Mouse (Mus musculus) midbrain, embryonic 15.5 days (tissue): ENCODE results near the gene Arhgef40. TPM values are rescaled to one million over a fixed set of nuclear protein-coding genes. Genes with fewer than 3 reads are reported as not detected.

Experiments
- ATAC-seq: fragments of 200-750 bp; cut with Nextera tagmentation; replicated peaks from 2 replicates; pipeline ENCODE4 v1.8.0; 2017; ENCODE audit warnings: moderate TSS enrichment
- H3K27ac ChIP-seq: fragments of 300-500 bp; sonication (generic); 2 replicates; pipeline ENCODE4 v1.5.1; 2015; ENCODE audit warnings: mild to moderate bottlenecking, inconsistent platforms
- H3K27me3 ChIP-seq: fragments of 300-500 bp; sonication (generic); replicated peaks from 2 replicates; pipeline ENCODE4 v1.6.1; 2015; ENCODE audit warnings: inconsistent platforms
- H3K36me3 ChIP-seq: fragments of 300-500 bp; sonication (generic); replicated peaks from 2 replicates; pipeline ENCODE4 v1.6.1; 2015; ENCODE audit warnings: inconsistent platforms
- H3K4me1 ChIP-seq: fragments of 300-500 bp; sonication (generic); 2 replicates; pipeline ENCODE4 v1.6.1; 2015; ENCODE audit warnings: inconsistent platforms
- H3K4me2 ChIP-seq: fragments of 300-500 bp; sonication (generic); 2 replicates; pipeline ENCODE4 v1.6.1; 2015; ENCODE audit warnings: inconsistent platforms, mild to moderate bottlenecking, moderate library complexity
- H3K4me3 ChIP-seq: fragments of 300-500 bp; sonication (generic); 2 replicates; pipeline ENCODE4 v1.5.1; 2015; ENCODE audit warnings: mild to moderate bottlenecking, inconsistent platforms
- H3K9ac ChIP-seq: fragments of 300-500 bp; sonication (generic); 2 replicates; pipeline ENCODE4 v1.6.1; 2015; ENCODE audit warnings: mild to moderate bottlenecking, inconsistent platforms
- H3K9me3 ChIP-seq: fragments of 300-500 bp; sonication (generic); 2 replicates; pipeline ENCODE4 v1.6.1; 2016; ENCODE audit warnings: inconsistent platforms
- WGBS: fragments of 180-500 bp; shearing (Covaris S2); methylation state at CpG from one replicate; pipeline ENCODE4 v1.1.7; 2015; ENCODE audit warnings: mixed read lengths; 5-methylcytosine and 5-hydroxymethylcytosine counted together
- polyA plus RNA-seq: library from polyadenylated mRNA; unstranded; fragments of >200 nt; fragmentation: Nextera tagmentation; extraction: Ambion mirVana; gene quantifications from 2 replicates; pipeline ENCODE4 v1.2.1, GENCODE M21; 2015

The Arhgef40 gene
- 89.2 and 90.9 TPM in 2 replicates for polyA plus RNA-seq

DNA sequence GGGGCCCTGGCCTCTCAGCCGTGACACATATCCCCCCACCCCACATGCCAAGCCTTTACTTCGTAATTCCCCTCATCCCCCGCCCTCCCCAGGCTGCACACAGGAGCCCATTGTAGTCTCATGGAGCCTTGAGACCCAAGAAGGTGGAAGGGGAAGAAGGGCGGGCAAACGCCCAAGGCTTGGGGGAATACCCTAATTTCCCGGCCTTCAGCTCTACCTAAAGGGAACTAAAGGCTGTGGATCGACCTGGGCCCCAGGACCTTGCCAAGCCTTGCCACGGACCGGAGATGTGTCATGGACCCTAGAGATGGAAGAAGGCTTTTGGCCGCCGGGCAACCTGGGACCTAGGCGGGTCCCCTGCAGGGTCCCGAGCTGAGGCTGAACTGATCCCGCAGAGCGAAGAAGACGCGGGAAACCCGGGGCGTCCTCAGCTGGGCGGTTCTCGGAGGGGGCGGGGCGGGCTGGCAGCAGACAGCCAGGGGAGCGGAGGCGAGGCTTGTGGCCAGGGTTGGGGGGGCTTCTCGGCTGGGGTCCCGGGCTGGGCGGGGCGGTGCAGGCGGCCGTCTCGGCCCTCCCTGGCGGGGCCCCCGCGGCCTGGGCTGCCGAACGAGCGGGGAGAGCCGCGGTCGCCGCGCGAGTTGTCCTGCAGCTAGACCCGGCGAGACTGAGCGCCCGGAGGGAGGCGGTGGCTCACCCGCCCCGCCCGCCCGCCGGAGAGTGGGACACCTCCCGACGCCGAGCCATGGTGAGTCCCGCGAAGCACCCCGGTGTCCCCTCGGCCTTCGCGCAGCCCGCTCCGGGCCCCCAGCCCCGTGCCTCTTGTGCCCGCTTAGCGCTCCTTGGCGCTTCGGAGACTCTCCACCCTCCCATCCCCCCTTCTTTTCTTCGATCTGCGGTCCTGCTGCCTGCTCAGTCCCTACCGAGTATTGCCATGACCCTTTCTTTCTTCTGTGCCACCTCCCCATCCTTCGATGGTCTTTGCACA is at the start of gene Arhgef40:
TSS of gene Arhgef40 (plus strand) at position 473 of the 985 bp plus-strand sequence.
- WGBS: under 1% methylated on average over 50 of the region's 74 CpGs
- Histone ChIP-seq H3K27me3 (no peaks in the 10 kb centered on the region), H3K4me3 (peak within 1 kb of the TSS; percentile 77), H3K9me3 (no peaks in the 10 kb centered on the region), H3K27ac (peak within 1 kb of the TSS; percentile 92), H3K4me2 (peak within 1 kb of the TSS; percentile 83), H3K4me1 (peaks cover 43% of the 10 kb centered on the region), H3K36me3 (peaks cover 11% of the 10 kb centered on the region; the same call in 1 of the 2 replicates), H3K9ac (peak within 1 kb of the TSS; percentile 95)
- ATAC-seq: peak; percentile 92

DNA sequence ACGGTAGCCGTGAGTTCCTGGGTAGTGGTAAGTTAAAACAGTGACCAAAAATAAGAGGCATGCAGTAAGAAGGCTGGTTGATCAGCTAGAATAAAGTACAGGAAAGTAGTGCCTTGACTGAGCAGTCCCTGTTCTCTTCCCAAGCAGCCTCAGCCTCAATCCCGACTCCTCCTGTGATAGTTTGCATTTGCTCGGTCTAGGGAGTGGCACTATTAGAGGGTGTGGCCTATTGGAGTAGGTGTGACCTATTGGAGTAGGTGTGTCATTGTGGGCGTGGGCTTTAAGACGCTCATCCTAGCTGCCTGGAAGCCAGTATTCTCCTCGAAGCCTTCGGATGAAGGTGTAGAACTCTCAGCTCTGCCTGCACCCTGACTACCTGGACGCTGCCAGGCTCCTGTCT is 45.5 kb upstream of the Arhgef40 start:
- no peaks in the 10 kb centered on the region for H3K27me3 ChIP-seq
- H3K9me3 ChIP-seq: no peaks in the 10 kb centered on the region; the same call in 1 of the 2 replicates
- H3K27ac ChIP-seq: no peak overlapping the region
- WGBS: 89% methylated on average over 9 of the region's 9 CpGs
- no peaks in the 10 kb centered on the region for H3K36me3 ChIP-seq
- no peak overlapping the region for H3K4me3 ChIP-seq
- H3K9ac ChIP-seq: no peak overlapping the region
- no peak overlapping the region for H3K4me2 ChIP-seq
- ATAC-seq: no peak
- H3K4me1 ChIP-seq: no peaks in the 10 kb centered on the region

DNA sequence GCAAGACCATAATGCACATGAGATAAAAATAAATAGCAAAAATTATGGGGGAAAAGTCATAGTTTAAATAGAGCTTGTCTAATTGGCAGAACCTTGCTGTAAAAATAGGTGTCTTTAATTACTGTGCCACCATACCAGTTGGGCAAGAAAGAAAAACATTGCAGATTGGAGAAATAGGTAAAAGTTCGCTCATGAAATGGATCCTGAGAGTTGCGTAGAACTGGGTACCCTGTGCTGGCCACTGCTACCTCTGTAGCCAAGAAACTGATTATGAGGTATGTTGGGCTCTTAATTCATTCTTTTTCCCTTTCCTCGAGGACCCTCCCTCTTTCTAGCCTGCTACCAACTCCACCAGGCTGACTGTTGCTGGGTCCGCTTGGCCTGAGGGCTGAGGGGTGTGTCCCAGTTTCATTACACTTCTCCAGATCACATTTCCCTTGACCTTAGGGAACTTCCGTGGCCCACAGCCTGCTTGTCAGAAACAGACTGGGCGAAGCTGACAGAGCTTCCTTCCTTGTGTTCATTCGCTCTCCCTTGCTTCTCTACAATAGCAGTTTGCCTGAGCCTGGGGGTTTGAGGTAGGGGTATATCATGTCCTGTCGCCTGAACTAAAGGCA is 43.5 kb upstream of the Arhgef40 start:
- no peaks in the 10 kb centered on the region for H3K27me3 ChIP-seq
- no peak overlapping the region for H3K4me2 ChIP-seq
- WGBS: 44% methylated on average over 8 of the region's 8 CpGs
- no peak for ATAC-seq
- H3K4me1 ChIP-seq: no peaks in the 10 kb centered on the region
- no peak overlapping the region for H3K9ac ChIP-seq
- H3K4me3 ChIP-seq: no peak overlapping the region
- H3K36me3 ChIP-seq: no peaks in the 10 kb centered on the region
- H3K9me3 ChIP-seq: no peaks in the 10 kb centered on the region
- no peak overlapping the region for H3K27ac ChIP-seq

DNA sequence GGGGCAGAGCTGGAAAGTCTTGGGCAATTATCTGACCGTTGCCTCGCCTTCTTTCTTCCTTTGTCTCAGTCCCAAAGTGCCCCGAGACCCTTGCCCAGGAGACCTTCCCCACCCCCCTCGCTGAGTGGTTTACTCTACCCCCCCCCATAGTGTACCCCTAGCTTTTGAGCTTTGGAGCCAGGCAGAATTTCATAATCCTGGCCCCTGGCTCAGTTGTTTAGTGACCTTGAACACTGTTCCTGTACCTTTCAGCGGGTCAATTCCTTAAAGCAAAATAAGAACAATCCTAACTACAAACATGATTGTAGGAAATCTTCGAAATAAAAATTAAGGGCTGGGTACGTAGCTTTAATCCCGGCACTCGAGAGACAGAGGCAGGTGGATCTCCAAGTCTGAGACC is 42.9 kb upstream of the Arhgef40 start:
- no peak overlapping the region for H3K9ac ChIP-seq
- 59% methylated on average over 9 of the region's 9 CpGs for WGBS
- no peak for ATAC-seq

DNA sequence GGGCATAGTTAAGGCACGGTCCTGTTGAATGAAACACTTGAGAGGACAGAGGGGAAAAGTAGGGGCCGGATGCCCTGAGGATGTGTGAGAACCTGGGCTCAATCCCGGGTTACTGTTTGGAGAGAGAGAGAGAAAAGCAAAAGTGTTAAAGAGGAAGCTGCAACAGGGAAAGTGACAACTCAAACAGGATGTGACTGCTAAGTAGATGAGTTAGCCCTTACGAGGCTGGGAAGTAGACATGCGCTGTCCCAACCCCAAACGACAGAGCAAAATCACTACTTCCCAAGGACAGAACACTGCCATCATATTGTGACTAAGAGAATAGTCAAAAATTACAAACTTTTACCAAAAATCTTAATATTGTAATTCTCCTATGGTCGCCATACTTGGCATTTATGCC is 42.3 kb upstream of the Arhgef40 start:
- WGBS: 77% methylated on average over 7 of the region's 7 CpGs
- Histone ChIP-seq H3K27ac (no peak overlapping the region), H3K36me3 (no peaks in the 10 kb centered on the region), H3K9me3 (no peaks in the 10 kb centered on the region), H3K27me3 (no peaks in the 10 kb centered on the region), H3K4me3 (no peak overlapping the region), H3K4me2 (no peak overlapping the region), H3K9ac (no peak overlapping the region), H3K4me1 (no peaks in the 10 kb centered on the region)
- ATAC-seq: no peak

More for the DNA sequence above, 42.9 kb upstream of the Arhgef40 start:
- Histone ChIP-seq H3K4me1 (no peaks in the 10 kb centered on the region), H3K36me3 (no peaks in the 10 kb centered on the region), H3K4me3 (no peak overlapping the region), H3K27ac (no peak overlapping the region), H3K27me3 (no peaks in the 10 kb centered on the region), H3K4me2 (no peak overlapping the region), H3K9me3 (no peaks in the 10 kb centered on the region)

DNA sequence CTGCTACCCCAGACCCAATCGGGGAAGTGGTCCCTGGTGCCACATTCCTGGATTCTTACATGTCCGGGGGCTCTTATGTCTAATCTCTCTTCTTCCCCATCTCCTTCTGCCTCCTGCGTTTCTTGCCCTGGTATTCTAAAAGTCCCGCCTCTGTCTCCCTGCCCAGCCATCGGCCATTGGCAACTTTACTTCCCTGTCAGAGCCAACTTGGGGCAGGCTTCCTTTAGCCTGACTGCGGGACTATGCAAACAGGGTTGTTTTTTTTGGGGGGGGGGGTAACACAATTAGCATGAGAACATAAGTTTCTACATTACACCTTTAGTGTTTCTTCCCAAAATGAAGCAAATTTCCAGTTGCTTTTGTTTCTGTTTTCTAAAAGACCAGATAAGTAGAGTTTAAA is 41.2 kb upstream of the Arhgef40 start:
- WGBS: 81% methylated on average over 6 of the region's 6 CpGs
- Histone ChIP-seq H3K4me3 (no peak overlapping the region), H3K27ac (no peak overlapping the region), H3K9me3 (no peaks in the 10 kb centered on the region), H3K4me1 (no peaks in the 10 kb centered on the region), H3K9ac (no peak overlapping the region), H3K27me3 (no peaks in the 10 kb centered on the region), H3K36me3 (no peaks in the 10 kb centered on the region), H3K4me2 (no peak overlapping the region)
- no peak for ATAC-seq

DNA sequence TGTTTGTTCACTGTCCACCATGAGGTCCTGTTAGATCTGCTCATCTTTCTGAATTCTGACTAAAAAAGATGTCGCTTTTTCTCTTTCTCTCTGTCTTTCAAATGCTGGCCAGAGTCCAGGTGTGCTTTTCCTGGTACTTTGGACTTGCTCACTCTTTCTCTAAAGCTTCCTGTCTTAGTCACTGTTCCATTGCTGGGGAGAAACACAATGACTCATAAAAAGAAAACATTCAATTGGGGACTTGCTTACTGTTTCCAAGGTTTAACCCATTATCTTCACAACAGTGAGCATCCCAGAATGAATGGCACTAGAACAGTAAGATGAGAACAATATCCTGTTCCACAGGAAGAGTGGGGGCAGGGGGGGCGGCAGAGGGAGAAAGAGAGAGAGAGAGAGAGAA is 24.2 kb upstream of the Arhgef40 start:
- Histone ChIP-seq H3K27me3 (no peaks in the 10 kb centered on the region), H3K36me3 (no peaks in the 10 kb centered on the region), H3K9me3 (no peaks in the 10 kb centered on the region), H3K4me1 (no peaks in the 10 kb centered on the region), H3K4me2 (no peak overlapping the region), H3K27ac (no peak overlapping the region), H3K9ac (no peak overlapping the region), H3K4me3 (no peak overlapping the region)
- ATAC-seq: no peak
- 98% methylated on average over 2 of the region's 2 CpGs for WGBS

DNA sequence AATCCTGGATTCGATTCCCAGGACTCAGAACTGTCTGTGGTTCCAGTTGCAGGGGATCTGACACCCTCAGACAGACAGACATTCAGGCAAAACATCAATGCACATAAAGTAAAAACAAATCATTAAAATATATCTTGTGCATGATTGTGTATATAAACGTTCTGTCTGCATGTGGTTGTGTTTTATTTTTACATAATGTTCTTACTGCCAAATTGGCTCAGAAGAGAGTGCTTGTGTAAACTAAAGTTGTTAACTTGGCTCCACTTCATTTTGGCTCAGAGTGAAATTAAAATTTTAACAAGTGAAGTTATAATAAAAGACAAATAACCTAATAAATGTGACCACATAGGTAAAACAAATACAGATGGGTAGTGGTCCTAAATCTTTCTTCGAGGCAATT is 17.1 kb upstream of the Arhgef40 start:
- H3K27ac ChIP-seq: no peak overlapping the region
- no peak overlapping the region for H3K4me3 ChIP-seq
- no peaks in the 10 kb centered on the region for H3K9me3 ChIP-seq
- no peaks in the 10 kb centered on the region for H3K4me1 ChIP-seq
- no peaks in the 10 kb centered on the region for H3K27me3 ChIP-seq
- H3K36me3 ChIP-seq: no peaks in the 10 kb centered on the region
- WGBS: 88% methylated on average over 3 of the region's 3 CpGs
- no peak overlapping the region for H3K9ac ChIP-seq
- no peak for ATAC-seq
- H3K4me2 ChIP-seq: no peak overlapping the region

DNA sequence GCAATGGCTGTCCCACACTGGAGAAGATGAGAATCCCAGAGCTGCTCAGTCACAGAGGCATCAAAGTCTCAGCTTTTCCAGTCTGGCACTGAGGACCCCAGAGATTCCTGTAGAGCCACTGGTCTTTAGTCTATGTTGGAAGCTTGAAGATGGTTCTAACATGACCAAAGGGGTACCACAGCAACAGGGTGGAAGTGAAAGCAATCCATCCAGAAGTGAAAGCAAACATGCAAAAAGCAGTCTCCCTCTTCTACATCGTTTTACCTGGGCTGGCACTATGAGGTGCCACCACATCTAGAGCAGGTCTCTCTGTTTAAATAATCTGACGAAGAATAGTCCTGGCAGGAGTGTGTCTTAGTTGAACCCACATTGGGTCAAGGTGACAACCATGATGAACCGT is 5.3 kb upstream of the Arhgef40 start:
- H3K4me2 ChIP-seq: no peak overlapping the region
- H3K27ac ChIP-seq: no peak overlapping the region
- no peak overlapping the region for H3K4me3 ChIP-seq
- H3K27me3 ChIP-seq: no peaks in the 10 kb centered on the region
- ATAC-seq: no peak
- H3K9me3 ChIP-seq: no peaks in the 10 kb centered on the region
- WGBS: 89% methylated on average over 3 of the region's 3 CpGs
- H3K36me3 ChIP-seq: no peaks in the 10 kb centered on the region
- peaks cover 10% of the 10 kb centered on the region for H3K4me1 ChIP-seq
- H3K9ac ChIP-seq: no peak overlapping the region

DNA sequence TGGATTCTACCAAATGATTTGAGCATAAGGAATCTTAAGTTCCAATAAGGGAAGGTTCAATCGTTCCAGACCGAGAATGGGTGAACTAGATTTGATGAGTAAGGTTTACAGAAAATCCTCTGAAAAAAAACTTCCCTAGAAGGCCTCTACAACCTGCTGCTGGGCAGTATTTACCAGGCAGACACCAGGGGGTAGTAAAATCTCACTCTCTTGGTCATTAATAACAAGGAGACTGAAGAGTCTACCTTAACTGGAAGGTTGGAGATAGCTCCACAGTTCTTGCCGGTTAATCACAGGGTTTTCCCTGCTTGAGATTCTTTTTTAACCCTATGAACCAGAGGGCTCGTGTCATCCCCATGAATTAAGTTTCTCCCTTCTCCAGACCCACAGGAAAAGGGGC is 1.3 kb upstream of the Arhgef40 start:
- Histone ChIP-seq H3K27ac (no peak overlapping the region), H3K4me3 (peak overlapping the region; percentile 77; the same call in 1 of the 2 replicates), H3K27me3 (no peaks in the 10 kb centered on the region), H3K4me2 (peak overlapping the region; percentile 83), H3K9ac (peak overlapping the region; percentile 95), H3K4me1 (peaks cover 33% of the 10 kb centered on the region), H3K9me3 (no peaks in the 10 kb centered on the region), H3K36me3 (0 out of 2 replicates have a peak, but pooled peaks cover 4% of the 10 kb centered on the region)
- ATAC-seq: no peak
- WGBS: 49% methylated on average over 4 of the region's 4 CpGs

DNA sequence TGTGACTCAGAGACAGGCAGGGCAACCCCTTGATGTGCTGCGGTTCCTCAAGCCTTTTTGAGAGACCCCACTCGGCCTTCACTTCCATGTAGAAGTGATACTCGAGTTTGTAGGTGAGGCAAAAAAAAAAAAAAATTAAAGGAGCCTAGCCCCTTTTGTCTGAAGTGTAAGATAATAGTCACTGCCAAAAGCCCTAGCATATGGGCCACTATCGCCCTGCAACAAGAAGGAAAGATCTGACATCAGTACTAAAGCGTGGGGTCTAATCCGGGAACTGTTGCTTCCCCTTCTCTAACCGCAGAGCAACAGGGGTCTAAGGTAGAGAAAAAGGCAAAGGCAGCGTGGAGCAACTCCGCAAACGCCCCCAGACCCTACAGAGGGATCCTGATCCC is 668 bp upstream of the Arhgef40 start:
- Histone ChIP-seq H3K27me3 (no peaks in the 10 kb centered on the region), H3K27ac (peak overlapping the region; percentile 92), H3K4me1 (peaks cover 36% of the 10 kb centered on the region), H3K9me3 (no peaks in the 10 kb centered on the region), H3K9ac (peak overlapping the region; percentile 95), H3K36me3 (0 out of 2 replicates have a peak, but pooled peaks cover 5% of the 10 kb centered on the region), H3K4me3 (peak overlapping the region; percentile 77), H3K4me2 (peak overlapping the region; percentile 83)
- WGBS: 4% methylated on average over 10 of the region's 10 CpGs
- ATAC-seq: no peak

DNA sequence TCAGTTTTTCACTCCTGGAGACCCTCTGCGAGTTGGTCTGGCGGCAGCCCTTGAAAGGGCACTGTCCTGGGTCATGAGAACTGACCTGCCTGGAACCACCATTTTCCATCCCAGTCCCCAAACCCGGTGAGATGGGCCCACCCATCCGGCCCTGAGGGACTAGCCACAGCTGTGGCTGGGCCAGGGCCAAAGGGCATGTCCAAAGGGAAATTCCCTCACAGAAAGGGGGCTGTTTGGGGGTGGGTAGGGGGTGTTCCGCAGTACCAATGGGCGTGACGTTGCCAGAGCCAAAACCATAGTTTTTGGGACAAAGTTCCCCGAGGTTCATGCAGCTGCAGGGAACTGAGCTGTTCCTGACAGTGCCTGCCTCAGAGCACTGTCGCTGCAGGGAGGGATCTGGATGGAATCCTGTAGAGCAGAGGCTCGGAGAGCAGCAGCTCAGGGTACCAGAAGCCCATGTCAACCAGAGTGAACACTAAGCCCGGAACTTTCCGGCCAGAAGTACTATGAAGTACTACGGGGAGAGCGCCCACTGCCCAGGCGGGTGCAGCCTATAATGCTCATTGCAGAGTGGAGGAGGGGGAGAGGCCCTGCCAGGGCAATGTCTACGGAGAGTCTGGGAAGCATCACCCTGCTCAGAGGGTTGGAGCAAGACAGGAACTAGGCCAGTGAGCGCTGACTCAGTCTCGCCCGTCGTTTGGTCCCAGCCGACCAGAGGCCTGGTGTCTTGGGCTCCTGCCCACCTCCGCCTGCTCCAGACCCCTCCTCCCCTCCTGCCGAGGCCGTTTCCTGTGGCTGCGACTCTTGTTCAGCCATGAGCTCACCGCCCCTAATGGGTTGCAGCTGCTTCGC is 1.0 kb downstream of the Arhgef40 start:
- under 1% methylated on average over 27 of the region's 27 CpGs for WGBS
- ATAC-seq: peak; percentile 60
- H3K4me1 ChIP-seq: peaks cover 43% of the 10 kb centered on the region

More for the DNA sequence above, 1.0 kb downstream of the Arhgef40 start:
- H3K4me2 ChIP-seq: peak overlapping the region; percentile 83
- H3K4me3 ChIP-seq: peak overlapping the region; percentile 77
- H3K27ac ChIP-seq: peak overlapping the region; percentile 92
- no peaks in the 10 kb centered on the region for H3K27me3 ChIP-seq
- peaks cover 21% of the 10 kb centered on the region for H3K36me3 ChIP-seq
- H3K9me3 ChIP-seq: no peaks in the 10 kb centered on the region
- H3K9ac ChIP-seq: peak overlapping the region; percentile 95
